Mouse (Mus musculus): Measurements from ENCODE around the gene Kptn. TPM values are rescaled to one million over a fixed set of nuclear protein-coding genes. Genes with fewer than 3 reads are reported as not detected.
A peak's percentile ranks its signal among the peaks of the same experiment; 100 is the strongest.

Gene Kptn
- polyA plus RNA-seq, 1 experiment from 2014 or later, result 30.5 TPM

- Histone ChIP-seq H3K36me3 (0 out of 2 replicates have a peak, but pooled peaks cover 5% of the 10 kb centered on the region), H3K27ac (no peak overlapping the region), H3K27me3 (ENCODE audit: insufficient read depth, poor library complexity, severe bottlenecking) (peaks cover 18% of the 10 kb centered on the region), H3K4me3 (no peak overlapping the region), H3K9me3 (no peaks in the 10 kb centered on the region), H3K4me1 (replicated peaks) (peaks cover 1% of the 10 kb centered on the region)
- DNase-seq (ENCODE audit: low spot score), result peak; percentile 60
- 19% methylated on average over 10 of the region's 10 CpGs for WGBS
Observed at GRCm38 (mm10) chr7:16153522-16153921, 33.8 kb downstream of the Kptn start.

GRCm38 (mm10) chr7:16155132-16155872 is 35.6 kb downstream of the Kptn start:
- 77% methylated on average over 9 of the region's 9 CpGs for WGBS
- Histone ChIP-seq H3K27me3 (ENCODE audit: insufficient read depth, poor library complexity, severe bottlenecking) (peaks cover 33% of the 10 kb centered on the region), H3K9me3 (no peaks in the 10 kb centered on the region), H3K4me3 (no peak overlapping the region), H3K36me3 (0 out of 2 replicates have a peak, but pooled peaks cover 5% of the 10 kb centered on the region), H3K4me1 (replicated peaks) (peaks cover 15% of the 10 kb centered on the region), H3K27ac (no peak overlapping the region)
- DNase-seq (ENCODE audit: low spot score), result no peak

GRCm38 (mm10) chr7:16156105-16156714 is 36.5 kb downstream of the Kptn start:
- H3K9me3 ChIP-seq, result no peaks in the 10 kb centered on the region
- H3K27me3 ChIP-seq (ENCODE audit: insufficient read depth, poor library complexity, severe bottlenecking), result peaks cover 33% of the 10 kb centered on the region
- peaks cover 15% of the 10 kb centered on the region for H3K4me1 ChIP-seq (replicated peaks)
- WGBS, result 84% methylated on average over 8 of the region's 8 CpGs
- H3K27ac ChIP-seq, result no peak overlapping the region
- H3K36me3 ChIP-seq, result 0 out of 2 replicates have a peak, but pooled peaks cover 5% of the 10 kb centered on the region
- H3K4me3 ChIP-seq, result no peak overlapping the region
- no peak for DNase-seq (ENCODE audit: low spot score)

GRCm38 (mm10) chr7:16158735-16159134 is 39.0 kb downstream of the Kptn start:
- peak; percentile 24 for DNase-seq (ENCODE audit: low spot score)
- Histone ChIP-seq H3K27me3 (ENCODE audit: insufficient read depth, poor library complexity, severe bottlenecking) (peaks cover 33% of the 10 kb centered on the region), H3K4me1 (replicated peaks) (peaks cover 15% of the 10 kb centered on the region), H3K27ac (peak overlapping the region; percentile 42), H3K4me3 (peak overlapping the region; percentile 38), H3K9me3 (0 out of 2 replicates have a peak, but pooled peaks cover 1% of the 10 kb centered on the region), H3K36me3 (0 out of 2 replicates have a peak, but pooled peaks cover 5% of the 10 kb centered on the region)
- WGBS, result 13% methylated on average over 39 of the region's 39 CpGs

- peaks cover 15% of the 10 kb centered on the region for H3K4me1 ChIP-seq (replicated peaks)
- 0 out of 2 replicates have a peak, but pooled peaks cover 4% of the 10 kb centered on the region for H3K9me3 ChIP-seq
- H3K27ac ChIP-seq, result no peak overlapping the region
- 0 out of 2 replicates have a peak, but pooled peaks cover 5% of the 10 kb centered on the region for H3K36me3 ChIP-seq
- DNase-seq (ENCODE audit: low spot score), result no peak
- peaks cover 33% of the 10 kb centered on the region for H3K27me3 ChIP-seq (ENCODE audit: insufficient read depth, poor library complexity, severe bottlenecking)
- no peak overlapping the region for H3K4me3 ChIP-seq
- WGBS, result 69% methylated on average over 3 of the region's 3 CpGs
Observed at GRCm38 (mm10) chr7:16160702-16161101, 41.0 kb downstream of the Kptn start.

GRCm38 (mm10) chr7:16161302-16161701 is 41.6 kb downstream of the Kptn start:
- H3K4me3 ChIP-seq, result no peak overlapping the region
- 0 out of 2 replicates have a peak, but pooled peaks cover 4% of the 10 kb centered on the region for H3K9me3 ChIP-seq
- H3K36me3 ChIP-seq, result 0 out of 2 replicates have a peak, but pooled peaks cover 5% of the 10 kb centered on the region
- no peak for DNase-seq (ENCODE audit: low spot score)
- WGBS, result 92% methylated on average over 9 of the region's 9 CpGs
- H3K27me3 ChIP-seq (ENCODE audit: insufficient read depth, poor library complexity, severe bottlenecking), result peaks cover 33% of the 10 kb centered on the region
- H3K27ac ChIP-seq, result no peak overlapping the region
- H3K4me1 ChIP-seq (replicated peaks), result peaks cover 15% of the 10 kb centered on the region

- Histone ChIP-seq H3K9me3 (0 out of 2 replicates have a peak, but pooled peaks cover 4% of the 10 kb centered on the region), H3K27ac (no peak overlapping the region), H3K27me3 (ENCODE audit: insufficient read depth, poor library complexity, severe bottlenecking) (peaks cover 31% of the 10 kb centered on the region), H3K36me3 (0 out of 2 replicates have a peak, but pooled peaks cover 3% of the 10 kb centered on the region), H3K4me3 (no peak overlapping the region), H3K4me1 (replicated peaks) (peaks cover 15% of the 10 kb centered on the region)
- DNase-seq (ENCODE audit: low spot score), result no peak
- 84% methylated on average over 7 of the region's 7 CpGs for WGBS
Observed at GRCm38 (mm10) chr7:16162036-16162435, 42.3 kb downstream of the Kptn start.

GRCm38 (mm10) chr7:16172141-16172581 is 52.5 kb downstream of the Kptn start:
- peak; percentile 82 for DNase-seq (ENCODE audit: low spot score)
- WGBS, result 0% methylated on average over 1 of the region's 1 CpGs
- Histone ChIP-seq H3K4me1 (replicated peaks) (peaks cover 58% of the 10 kb centered on the region), H3K9me3 (peaks cover 17% of the 10 kb centered on the region; the same call in 1 of the 2 replicates), H3K4me3 (peak overlapping the region; percentile 22; the same call in 1 of the 2 replicates), H3K27ac (peak overlapping the region; percentile 93), H3K27me3 (ENCODE audit: insufficient read depth, poor library complexity, severe bottlenecking) (no peaks in the 10 kb centered on the region), H3K36me3 (peaks cover 12% of the 10 kb centered on the region)

GRCm38 (mm10) chr7:16172586-16173140 is 53.0 kb downstream of the Kptn start:
- DNase-seq (ENCODE audit: low spot score), result no peak
- peaks cover 63% of the 10 kb centered on the region for H3K4me1 ChIP-seq (replicated peaks)
- H3K4me3 ChIP-seq, result peak overlapping the region; percentile 79; the same call in 1 of the 2 replicates
- H3K9me3 ChIP-seq, result peaks cover 13% of the 10 kb centered on the region; the same call in 1 of the 2 replicates
- peaks cover 17% of the 10 kb centered on the region for H3K36me3 ChIP-seq
- no peaks in the 10 kb centered on the region for H3K27me3 ChIP-seq (ENCODE audit: insufficient read depth, poor library complexity, severe bottlenecking)
- WGBS, result 28% methylated on average over 1 of the region's 1 CpGs
- H3K27ac ChIP-seq, result peak overlapping the region; percentile 93

DNA sequence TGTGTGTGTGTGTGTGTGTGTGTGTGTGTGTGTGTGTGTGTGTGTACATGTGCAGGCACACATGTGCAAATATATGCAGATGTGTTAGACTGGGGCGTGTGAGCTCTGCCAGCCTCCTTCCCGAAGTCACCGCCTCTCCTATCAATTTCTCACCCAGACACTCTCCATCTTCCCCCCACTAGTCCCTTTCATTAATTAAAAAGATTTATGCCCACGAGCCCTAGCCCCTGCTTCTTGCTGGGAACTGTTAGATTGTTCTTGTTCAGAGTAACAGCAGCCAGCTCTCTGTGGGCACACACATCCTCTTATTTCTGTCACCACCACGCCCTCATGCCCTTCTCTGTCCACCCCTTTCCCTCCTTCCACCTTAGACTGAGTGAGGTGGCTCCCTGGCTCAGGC is 53.5 kb downstream of the Kptn start:
- H3K36me3 ChIP-seq, result peaks cover 22% of the 10 kb centered on the region
- H3K27me3 ChIP-seq (ENCODE audit: insufficient read depth, poor library complexity, severe bottlenecking), result no peaks in the 10 kb centered on the region
- peak overlapping the region; percentile 93 for H3K27ac ChIP-seq
- no peak for DNase-seq (ENCODE audit: low spot score)
- peaks cover 65% of the 10 kb centered on the region for H3K4me1 ChIP-seq (replicated peaks)
- H3K9me3 ChIP-seq, result peaks cover 8% of the 10 kb centered on the region; the same call in 1 of the 2 replicates
- H3K4me3 ChIP-seq, result peak overlapping the region; percentile 79
- WGBS, result 52% methylated on average over 5 of the region's 5 CpGs

GRCm38 (mm10) chr7:16174597-16175541 is 55.2 kb downstream of the Kptn start, which contains the start of gene Meis3:
TSS of gene Meis3 (plus strand) at chr7:16175090.
- under 1% methylated on average over 42 of the region's 42 CpGs for WGBS
- peak; percentile 82 for DNase-seq (ENCODE audit: low spot score)
- peaks cover 65% of the 10 kb centered on the region for H3K4me1 ChIP-seq (replicated peaks)
- peak within 1 kb of the TSS; percentile 79 for H3K4me3 ChIP-seq
- H3K27me3 ChIP-seq (ENCODE audit: insufficient read depth, poor library complexity, severe bottlenecking), result no peaks in the 10 kb centered on the region
- peaks cover 34% of the 10 kb centered on the region for H3K36me3 ChIP-seq
- H3K27ac ChIP-seq, result peak within 1 kb of the TSS; percentile 93
- 0 out of 2 replicates have a peak, but pooled peaks cover 4% of the 10 kb centered on the region for H3K9me3 ChIP-seq

Measured in hindbrain, embryonic 10.5 days (tissue).